Mouse (Mus musculus): Measurements from ENCODE around the gene 1700092M07Rik. TPM values are rescaled to one million over a fixed set of nuclear protein-coding genes. Genes with fewer than 3 reads are reported as not detected.
A peak's percentile ranks its signal among the peaks of the same experiment; 100 is the strongest.

The 1700092M07Rik gene
- total and polyA plus RNA-seq, 2 experiments from 2014 or later, result 0.85 TPM; not detected in 1

GRCm38 (mm10) chr19:8711949-8712869 lies 28.3 kb upstream of the 1700092M07Rik start:
- Histone ChIP-seq H3K9me3 (ENCODE audit: low read length) (no peaks in the 10 kb centered on the region), H3K4me1 (ENCODE audit: insufficient read depth, low read length) (peaks cover 14% of the 10 kb centered on the region), H3K36me3 (ENCODE audit: insufficient read depth, low read length) (peaks cover 34% of the 10 kb centered on the region), H3K4me2 (ENCODE audit: low read depth, low read length) (peak overlapping the region; percentile 67), H3K27ac (peak overlapping the region; percentile 94), H3K9ac (replicated peaks; ENCODE audit: low read length) (peak overlapping the region; percentile 91), H3K27me3 (ENCODE audit: insufficient read depth, low read length) (no peaks in the 10 kb centered on the region), H3K4me3 (ENCODE audit: low read length) (peak overlapping the region; percentile 77)
- no peak for TF ChIP-seq CTCF (IDR thresholded peaks at IDR 0.05; ENCODE audit: low read depth)
- 58% methylated on average over 10 of the region's 10 CpGs for WGBS
- DNase-seq (ENCODE audit: low spot score) (no peak), ATAC-seq (no peak)

- no peaks in the 10 kb centered on the region for H3K27me3 ChIP-seq (ENCODE audit: insufficient read depth, low read length)
- H3K4me3 ChIP-seq (ENCODE audit: low read length), result peak overlapping the region; percentile 77
- no peaks in the 10 kb centered on the region for H3K9me3 ChIP-seq (ENCODE audit: low read length)
- peaks cover 28% of the 10 kb centered on the region for H3K36me3 ChIP-seq (ENCODE audit: insufficient read depth, low read length)
- TF ChIP-seq CTCF (IDR thresholded peaks at IDR 0.05; ENCODE audit: low read depth), result no peak
- peaks cover 14% of the 10 kb centered on the region for H3K4me1 ChIP-seq (ENCODE audit: insufficient read depth, low read length)
- H3K27ac ChIP-seq, result peak overlapping the region; percentile 94
- H3K4me2 ChIP-seq (ENCODE audit: low read depth, low read length), result peak overlapping the region; percentile 67
- H3K9ac ChIP-seq (replicated peaks; ENCODE audit: low read length), result peak overlapping the region; percentile 91
- peak; percentile 80 for DNase-seq (ENCODE audit: low spot score)
- peak; percentile 84 for ATAC-seq
- WGBS, result under 1% methylated on average over 13 of the region's 13 CpGs
Measured at GRCm38 (mm10) chr19:8712870-8713305, 27.6 kb upstream of the 1700092M07Rik start.

GRCm38 (mm10) chr19:8713306-8713996 lies 27.1 kb upstream of the 1700092M07Rik start:
- no peaks in the 10 kb centered on the region for H3K9me3 ChIP-seq (ENCODE audit: low read length)
- peak; percentile 92 for DNase-seq (ENCODE audit: low spot score)
- WGBS, result under 1% methylated on average over 51 of the region's 51 CpGs
- H3K4me1 ChIP-seq (ENCODE audit: insufficient read depth, low read length), result peaks cover 14% of the 10 kb centered on the region
- peak overlapping the region; percentile 77 for H3K4me3 ChIP-seq (ENCODE audit: low read length)
- peak; percentile 82 for TF ChIP-seq CTCF (IDR thresholded peaks at IDR 0.05; ENCODE audit: low read depth)
- peak overlapping the region; percentile 91 for H3K9ac ChIP-seq (replicated peaks; ENCODE audit: low read length)
- H3K4me2 ChIP-seq (ENCODE audit: low read depth, low read length), result peak overlapping the region; percentile 67
- H3K36me3 ChIP-seq (ENCODE audit: insufficient read depth, low read length), result peaks cover 22% of the 10 kb centered on the region
- peak overlapping the region; percentile 94 for H3K27ac ChIP-seq
- peak; percentile 90 for ATAC-seq
- H3K27me3 ChIP-seq (ENCODE audit: insufficient read depth, low read length), result no peaks in the 10 kb centered on the region

GRCm38 (mm10) chr19:8713997-8714652 lies 26.4 kb upstream of the 1700092M07Rik start:
- H3K4me3 ChIP-seq (ENCODE audit: low read length), result peak overlapping the region; percentile 77
- peak overlapping the region; percentile 67 for H3K4me2 ChIP-seq (ENCODE audit: low read depth, low read length)
- WGBS, result 10% methylated on average over 13 of the region's 13 CpGs
- DNase-seq (ENCODE audit: low spot score) (no peak), ATAC-seq (peak; percentile 15; the same call in 1 of the 2 replicates)
- H3K9me3 ChIP-seq (ENCODE audit: low read length), result no peaks in the 10 kb centered on the region
- H3K27ac ChIP-seq, result peak overlapping the region; percentile 94
- H3K9ac ChIP-seq (replicated peaks; ENCODE audit: low read length), result peak overlapping the region; percentile 91
- peaks cover 16% of the 10 kb centered on the region for H3K36me3 ChIP-seq (ENCODE audit: insufficient read depth, low read length)
- no peak for TF ChIP-seq CTCF (IDR thresholded peaks at IDR 0.05; ENCODE audit: low read depth)
- H3K4me1 ChIP-seq (ENCODE audit: insufficient read depth, low read length), result peaks cover 14% of the 10 kb centered on the region
- H3K27me3 ChIP-seq (ENCODE audit: insufficient read depth, low read length), result no peaks in the 10 kb centered on the region

- no peak overlapping the region for H3K4me2 ChIP-seq (ENCODE audit: low read depth, low read length)
- H3K4me3 ChIP-seq (ENCODE audit: low read length), result no peak overlapping the region
- no peaks in the 10 kb centered on the region for H3K9me3 ChIP-seq (ENCODE audit: low read length)
- ATAC-seq (no peak), DNase-seq (ENCODE audit: low spot score) (no peak)
- H3K36me3 ChIP-seq (ENCODE audit: insufficient read depth, low read length), result peaks cover 8% of the 10 kb centered on the region
- H3K27me3 ChIP-seq (ENCODE audit: insufficient read depth, low read length), result no peaks in the 10 kb centered on the region
- WGBS, result 66% methylated on average over 10 of the region's 10 CpGs
- no peak overlapping the region for H3K27ac ChIP-seq
- H3K4me1 ChIP-seq (ENCODE audit: insufficient read depth, low read length), result peaks cover 14% of the 10 kb centered on the region
- H3K9ac ChIP-seq (replicated peaks; ENCODE audit: low read length), result no peak overlapping the region
- peak; percentile 29; the same call in 1 of the 2 replicates for TF ChIP-seq CTCF (IDR thresholded peaks at IDR 0.05; ENCODE audit: low read depth)
Measured at GRCm38 (mm10) chr19:8714653-8715481, 25.7 kb upstream of the 1700092M07Rik start.

All from hindbrain, postnatal 0 days (tissue).